Mouse (Mus musculus): ENCODE data around the gene Stt3a.

Gene Stt3a

GRCm38 (mm10) chr9:36767203-36768143, at the start of gene Stt3a:
Gene Stt3a, minus strand, starts transcription at chr9:36767679.
- DNase-seq (ENCODE audit: low spot score): peak; percentile 100

GRCm38 (mm10) chr9:36814486-36814885, 47.0 kb upstream of the Stt3a start:
- no peak for DNase-seq (ENCODE audit: low spot score)

GRCm38 (mm10) chr9:36808126-36808785, 40.8 kb upstream of the Stt3a start:
- no peak for DNase-seq (ENCODE audit: low spot score)

GRCm38 (mm10) chr9:36805256-36805975, 37.9 kb upstream of the Stt3a start:
- DNase-seq (ENCODE audit: low spot score): no peak

GRCm38 (mm10) chr9:36803926-36804325, 36.4 kb upstream of the Stt3a start:
- DNase-seq (ENCODE audit: low spot score): no peak

- no peak for DNase-seq (ENCODE audit: low spot score)
These were observed 35.9 kb upstream of the Stt3a start for GRCm38 (mm10) chr9:36803386-36803785.

- no peak for DNase-seq (ENCODE audit: low spot score)
These were observed 35.5 kb upstream of the Stt3a start for GRCm38 (mm10) chr9:36802951-36803350.

GRCm38 (mm10) chr9:36801961-36802360, 34.5 kb upstream of the Stt3a start:
- DNase-seq (ENCODE audit: low spot score): no peak

- DNase-seq (ENCODE audit: low spot score): peak; percentile 92
These were observed 29.5 kb upstream of the Stt3a start, which contains the start of gene Ei24 for GRCm38 (mm10) chr9:36796781-36797555. Gene Ei24, minus strand, starts transcription at chr9:36797393.

GRCm38 (mm10) chr9:36796224-36796623, 28.7 kb upstream of the Stt3a start:
- DNase-seq (ENCODE audit: low spot score): no peak

- no peak for DNase-seq (ENCODE audit: low spot score)
These were observed 28.1 kb upstream of the Stt3a start for GRCm38 (mm10) chr9:36795556-36795955.

GRCm38 (mm10) chr9:36794487-36794886, 27.0 kb upstream of the Stt3a start:
- no peak for DNase-seq (ENCODE audit: low spot score)

- no peak for DNase-seq (ENCODE audit: low spot score)
These were observed 24.7 kb upstream of the Stt3a start for GRCm38 (mm10) chr9:36792191-36792590.

GRCm38 (mm10) chr9:36783921-36784320, 16.4 kb upstream of the Stt3a start:
- DNase-seq (ENCODE audit: low spot score): no peak

- no peak for DNase-seq (ENCODE audit: low spot score)
These were observed 1.6 kb upstream of the Stt3a start for GRCm38 (mm10) chr9:36769048-36769413.

GRCm38 (mm10) chr9:36768156-36769047, 923 bp upstream of the Stt3a start:
- no peak for DNase-seq (ENCODE audit: low spot score)

GRCm38 (mm10) chr9:36764378-36764777, 3.1 kb downstream of the Stt3a start:
- no peak for DNase-seq (ENCODE audit: low spot score)

- peak; percentile 29 for DNase-seq (ENCODE audit: low spot score)
These were observed 40.3 kb downstream of the Stt3a start, which contains the start of gene Chek1 for GRCm38 (mm10) chr9:36727034-36727755. Gene Chek1, minus strand, starts transcription at chr9:36727065.

GRCm38 (mm10) chr9:36726131-36727033, 41.1 kb downstream of the Stt3a start:
- DNase-seq (ENCODE audit: low spot score): peak; percentile 93

Data from yolk sac, embryonic 10.5 days (tissue).